Mouse (Mus musculus) limb, embryonic 13.5 days (tissue): Measurements from ENCODE around the gene Tmem230. TPM values are rescaled to one million over a fixed set of nuclear protein-coding genes. Genes with fewer than 3 reads are reported as not detected.
"Not testable (repeated sequence)": the region's sequence is repeated elsewhere in the genome, so short reads cannot be mapped to it uniquely, and the experiment has no call there.

ENCODE experiments used
- ATAC-seq: fragments of 200-750 bp; cut with Nextera tagmentation; 2 replicates; pipeline ENCODE4 v1.8.0; 2017; ENCODE audit warnings: low read depth, moderate number of reproducible peaks, moderate TSS enrichment; ENCODE audit not compliant: low FRiP score
- H3K27ac ChIP-seq: fragments of 300-500 bp; sonication (generic); 2 replicates; pipeline ENCODE4 v1.5.1; 2015; ENCODE audit warnings: inconsistent platforms, mild to moderate bottlenecking, moderate library complexity
- H3K27me3 ChIP-seq: fragments of 300-500 bp; sonication (generic); 2 replicates; pipeline ENCODE4 v1.6.1; 2015; ENCODE audit warnings: mild to moderate bottlenecking, inconsistent platforms
- H3K36me3 ChIP-seq: fragments of 300-500 bp; sonication (generic); 2 replicates; pipeline ENCODE4 v1.6.1; 2015; ENCODE audit warnings: inconsistent platforms, mild to moderate bottlenecking, moderate library complexity
- H3K4me1 ChIP-seq: fragments of 300-500 bp; sonication (generic); 2 replicates; pipeline ENCODE4 v1.6.1; 2015; ENCODE audit warnings: inconsistent platforms
- H3K4me2 ChIP-seq: fragments of 300-500 bp; sonication (generic); replicated peaks from 2 replicates; pipeline ENCODE4 v1.6.1; 2015; ENCODE audit warnings: inconsistent platforms, mild to moderate bottlenecking, moderate library complexity
- H3K4me3 ChIP-seq: fragments of 300-500 bp; sonication (generic); 2 replicates; pipeline ENCODE4 v1.5.1; 2015; ENCODE audit warnings: moderate library complexity, mild to moderate bottlenecking, inconsistent platforms
- H3K9ac ChIP-seq: fragments of 300-500 bp; sonication (generic); 2 replicates; pipeline ENCODE4 v1.6.1; 2015; ENCODE audit warnings: mild to moderate bottlenecking, inconsistent platforms
- H3K9me3 ChIP-seq: fragments of 300-500 bp; sonication (generic); 2 replicates; pipeline ENCODE4 v1.6.1; 2016; ENCODE audit warnings: inconsistent platforms
- WGBS: fragments of 180-500 bp; shearing (Covaris S2); methylation state at CpG from one replicate; pipeline ENCODE4 v1.1.7; 2015; 5-methylcytosine and 5-hydroxymethylcytosine counted together
- polyA plus RNA-seq: library from polyadenylated mRNA; unstranded; fragments of >200 nt; fragmentation: Nextera tagmentation; extraction: Ambion mirVana; gene quantifications from 2 replicates; pipeline ENCODE4 v1.2.1, GENCODE M21; 2015

The Tmem230 gene
- polyA plus RNA-seq, 1 experiment from 2014 or later, result 59.5 TPM

DNA sequence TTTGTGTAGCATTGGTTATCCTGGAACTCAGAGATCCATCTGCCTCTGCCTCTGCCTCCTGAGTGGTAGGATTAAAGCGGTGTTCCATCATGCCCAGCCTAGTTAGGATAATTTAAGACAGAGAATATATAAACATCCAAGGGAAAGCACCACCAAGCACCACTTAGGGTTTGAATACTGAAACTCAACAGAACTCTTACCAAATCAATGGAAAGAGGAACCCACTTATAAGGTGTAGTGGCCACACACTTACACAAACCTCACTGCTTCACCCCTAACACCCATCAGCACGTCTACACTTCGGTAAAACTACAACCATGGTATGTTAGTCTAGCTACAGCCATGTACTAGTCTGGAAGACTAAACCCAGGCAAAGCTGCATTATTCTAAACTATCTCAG, 4.2 kb downstream of the Tmem230 start:
- no peak overlapping the region for H3K27ac ChIP-seq
- 96% methylated on average over 3 of the region's 3 CpGs for WGBS
- no peaks in the 10 kb centered on the region for H3K27me3 ChIP-seq
- H3K9ac ChIP-seq, result no peak overlapping the region
- H3K4me3 ChIP-seq, result no peak overlapping the region
- no peaks in the 10 kb centered on the region for H3K9me3 ChIP-seq
- H3K4me1 ChIP-seq, result peaks cover 12% of the 10 kb centered on the region
- ATAC-seq, result no peak
- H3K36me3 ChIP-seq, result peaks cover 28% of the 10 kb centered on the region
- H3K4me2 ChIP-seq, result no peak overlapping the region

GRCm38 (mm10) chr2:132240457-132240856, 7.2 kb downstream of the Tmem230 start:
- not testable (repeated sequence) for H3K9me3 ChIP-seq, H3K4me2 ChIP-seq, ATAC-seq, H3K9ac ChIP-seq, H3K27me3 ChIP-seq, H3K4me1 ChIP-seq, H3K27ac ChIP-seq, H3K4me3 ChIP-seq
- H3K36me3 ChIP-seq, result peaks cover 25% of the 10 kb centered on the region; the same call in 1 of the 2 replicates
- 28% methylated on average over 10 of the region's 10 CpGs for WGBS

GRCm38 (mm10) chr2:132239434-132239833, 8.2 kb downstream of the Tmem230 start:
- H3K27me3 ChIP-seq, H3K4me3 ChIP-seq, H3K9ac ChIP-seq, H3K27ac ChIP-seq, H3K9me3 ChIP-seq, ATAC-seq, H3K4me2 ChIP-seq, H3K4me1 ChIP-seq: not testable (repeated sequence)
- 81% methylated on average over 3 of the region's 3 CpGs for WGBS
- peaks cover 21% of the 10 kb centered on the region; the same call in 1 of the 2 replicates for H3K36me3 ChIP-seq

GRCm38 (mm10) chr2:132235975-132236374, 11.6 kb downstream of the Tmem230 start:
- H3K27ac ChIP-seq, result no peak overlapping the region
- no peak for ATAC-seq
- H3K4me1 ChIP-seq, result no peaks in the 10 kb centered on the region
- H3K4me3 ChIP-seq, result no peak overlapping the region
- no peak overlapping the region for H3K4me2 ChIP-seq
- H3K9me3 ChIP-seq, result no peaks in the 10 kb centered on the region
- no peaks in the 10 kb centered on the region for H3K27me3 ChIP-seq
- 74% methylated on average over 7 of the region's 7 CpGs for WGBS
- H3K36me3 ChIP-seq, result no peaks in the 10 kb centered on the region
- no peak overlapping the region for H3K9ac ChIP-seq

DNA sequence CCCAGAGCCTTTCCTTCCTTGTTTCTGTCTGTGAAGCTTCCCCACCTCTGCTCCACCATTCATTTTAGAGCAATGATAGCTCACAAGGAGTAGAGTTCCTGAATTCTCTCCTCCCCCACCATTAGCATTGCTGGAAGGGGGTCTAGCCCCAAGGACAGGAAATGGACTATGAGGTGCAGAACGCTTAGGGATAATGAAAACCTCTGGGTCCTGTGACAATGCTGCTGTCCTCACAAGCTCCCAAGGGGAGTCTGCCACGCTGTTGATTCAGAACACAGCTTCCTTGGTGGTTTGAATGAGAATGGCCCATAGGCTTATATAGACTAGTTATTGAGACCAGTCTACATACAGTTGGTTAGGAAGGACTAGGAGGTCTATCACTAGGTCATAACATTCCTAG, 12.3 kb downstream of the Tmem230 start:
- H3K27me3 ChIP-seq, result no peaks in the 10 kb centered on the region
- no peaks in the 10 kb centered on the region for H3K36me3 ChIP-seq
- no peak overlapping the region for H3K4me3 ChIP-seq
- no peak overlapping the region for H3K9ac ChIP-seq
- no peak overlapping the region for H3K27ac ChIP-seq
- H3K9me3 ChIP-seq, result no peaks in the 10 kb centered on the region
- 35% methylated on average over 2 of the region's 2 CpGs for WGBS
- H3K4me2 ChIP-seq, result no peak overlapping the region
- no peak for ATAC-seq
- no peaks in the 10 kb centered on the region for H3K4me1 ChIP-seq

DNA sequence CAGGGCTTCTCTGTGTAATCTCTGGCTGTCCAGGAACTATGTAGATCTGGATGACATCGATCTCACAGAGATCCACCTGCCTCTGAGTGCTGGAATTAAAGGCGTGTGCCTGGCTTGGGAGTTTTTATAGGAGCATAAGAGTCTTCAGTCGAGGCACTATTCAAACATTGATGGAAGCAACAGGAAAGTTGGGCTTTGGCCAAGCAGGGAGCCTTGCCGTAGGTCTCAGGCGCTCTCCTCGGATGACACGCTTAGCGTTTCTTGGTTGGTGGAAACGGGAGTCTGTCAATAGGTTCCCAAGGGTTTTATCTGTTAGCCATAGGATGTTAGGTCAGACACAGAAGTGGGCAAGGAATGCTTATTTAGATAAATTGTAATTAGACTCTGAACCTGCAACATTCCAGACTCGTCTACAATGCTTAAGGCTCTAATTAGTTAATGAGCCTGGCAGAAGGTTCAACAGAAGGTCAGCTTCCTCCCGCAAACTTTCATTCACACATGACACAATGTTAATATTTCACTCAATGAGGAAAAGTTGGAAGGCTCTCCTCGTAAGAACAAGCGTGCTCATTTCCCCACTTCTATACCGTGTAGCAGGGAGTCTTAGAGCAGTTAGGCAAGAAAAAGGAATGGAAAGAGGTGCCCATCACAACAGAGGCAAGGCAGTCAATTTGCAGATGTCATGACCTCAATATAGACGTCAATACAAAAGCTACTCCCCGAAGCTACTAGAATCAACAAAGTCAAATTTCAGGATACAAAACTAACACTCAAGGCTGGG, 13.4 kb downstream of the Tmem230 start:
- no peaks in the 10 kb centered on the region for H3K27me3 ChIP-seq
- WGBS, result 63% methylated on average over 16 of the region's 16 CpGs
- no peak overlapping the region for H3K4me3 ChIP-seq
- H3K9me3 ChIP-seq, result no peaks in the 10 kb centered on the region
- H3K27ac ChIP-seq, result no peak overlapping the region
- no peak overlapping the region for H3K9ac ChIP-seq
- no peaks in the 10 kb centered on the region for H3K4me1 ChIP-seq
- ATAC-seq, result no peak
- no peaks in the 10 kb centered on the region for H3K36me3 ChIP-seq
- H3K4me2 ChIP-seq, result no peak overlapping the region

GRCm38 (mm10) chr2:132232413-132232945, 15.1 kb downstream of the Tmem230 start:
- H3K4me1 ChIP-seq, result no peaks in the 10 kb centered on the region
- 85% methylated on average over 3 of the region's 3 CpGs for WGBS
- no peaks in the 10 kb centered on the region for H3K9me3 ChIP-seq
- no peak overlapping the region for H3K27ac ChIP-seq
- H3K9ac ChIP-seq, result no peak overlapping the region
- no peak overlapping the region for H3K4me2 ChIP-seq
- H3K27me3 ChIP-seq, result no peaks in the 10 kb centered on the region
- no peak overlapping the region for H3K4me3 ChIP-seq
- no peak for ATAC-seq
- no peaks in the 10 kb centered on the region for H3K36me3 ChIP-seq

DNA sequence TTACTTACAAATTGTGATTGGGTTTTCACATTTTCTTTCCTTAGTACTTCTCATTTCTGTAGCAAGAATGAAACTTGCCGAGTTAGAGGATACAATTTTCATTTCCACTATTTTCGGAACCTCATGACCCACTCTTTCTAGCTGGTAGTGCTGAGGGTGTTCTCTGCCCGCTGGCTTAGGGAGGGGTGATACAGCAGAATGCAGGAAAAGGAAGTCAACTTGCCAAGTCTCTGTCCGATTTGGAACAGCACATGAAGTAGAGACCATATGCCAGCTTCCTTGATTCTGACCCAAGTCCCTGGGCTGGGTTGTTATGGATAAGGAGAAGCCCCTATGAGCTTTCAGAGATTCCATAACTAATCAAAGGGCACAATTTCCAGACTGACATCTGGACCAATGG, 23.2 kb downstream of the Tmem230 start:
- no peak for ATAC-seq
- Histone ChIP-seq H3K27ac (no peak overlapping the region), H3K4me1 (no peaks in the 10 kb centered on the region), H3K4me2 (no peak overlapping the region), H3K9me3 (no peaks in the 10 kb centered on the region), H3K9ac (no peak overlapping the region), H3K27me3 (no peaks in the 10 kb centered on the region), H3K4me3 (no peak overlapping the region), H3K36me3 (no peaks in the 10 kb centered on the region)
- 90% methylated on average over 4 of the region's 4 CpGs for WGBS

DNA sequence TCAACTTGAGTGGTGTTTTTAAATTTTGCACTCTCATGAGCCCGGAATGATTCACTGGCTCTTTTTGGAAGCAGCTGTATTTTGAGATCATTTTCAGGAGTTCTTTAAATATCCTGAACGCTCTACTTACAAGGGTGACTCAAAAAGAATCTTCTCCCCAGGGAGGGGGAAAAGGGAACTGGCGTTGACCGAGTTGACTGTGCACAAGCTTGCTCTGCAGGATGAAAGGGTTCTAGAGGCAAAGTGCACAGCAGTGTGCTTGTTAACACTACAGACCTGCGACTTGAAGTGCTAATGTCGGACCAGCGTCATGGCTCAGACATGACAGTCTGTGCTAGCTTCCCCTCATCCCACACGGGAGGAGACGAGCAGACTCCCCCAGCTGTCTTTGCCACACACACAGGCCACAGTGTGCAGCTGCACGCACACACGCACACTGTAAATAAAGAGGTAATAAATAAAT, 26.0 kb downstream of the Tmem230 start:
- no peaks in the 10 kb centered on the region for H3K36me3 ChIP-seq
- no peaks in the 10 kb centered on the region for H3K27me3 ChIP-seq
- no peak overlapping the region for H3K27ac ChIP-seq
- WGBS, result 54% methylated on average over 11 of the region's 11 CpGs
- no peaks in the 10 kb centered on the region for H3K4me1 ChIP-seq
- H3K4me3 ChIP-seq, result no peak overlapping the region
- H3K9me3 ChIP-seq, result no peaks in the 10 kb centered on the region
- no peak for ATAC-seq
- no peak overlapping the region for H3K4me2 ChIP-seq
- H3K9ac ChIP-seq, result no peak overlapping the region

GRCm38 (mm10) chr2:132211995-132212656, 35.5 kb downstream of the Tmem230 start:
- Histone ChIP-seq H3K4me3 (no peak overlapping the region), H3K4me2 (no peak overlapping the region), H3K27me3 (no peaks in the 10 kb centered on the region), H3K9me3 (no peaks in the 10 kb centered on the region), H3K36me3 (no peaks in the 10 kb centered on the region), H3K9ac (no peak overlapping the region), H3K27ac (no peak overlapping the region), H3K4me1 (no peaks in the 10 kb centered on the region)
- ATAC-seq, result no peak
- WGBS, result 87% methylated on average over 5 of the region's 5 CpGs

GRCm38 (mm10) chr2:132210806-132211312, 36.7 kb downstream of the Tmem230 start:
- Histone ChIP-seq H3K27me3 (no peaks in the 10 kb centered on the region), H3K4me1 (no peaks in the 10 kb centered on the region), H3K36me3 (no peaks in the 10 kb centered on the region), H3K9me3 (no peaks in the 10 kb centered on the region), H3K9ac (no peak overlapping the region), H3K4me2 (no peak overlapping the region), H3K27ac (no peak overlapping the region), H3K4me3 (no peak overlapping the region)
- ATAC-seq, result no peak
- 87% methylated on average over 9 of the region's 9 CpGs for WGBS

GRCm38 (mm10) chr2:132208246-132208881, 39.2 kb downstream of the Tmem230 start:
- ATAC-seq, result no peak
- H3K36me3 ChIP-seq, result no peaks in the 10 kb centered on the region
- no peaks in the 10 kb centered on the region for H3K27me3 ChIP-seq
- no peaks in the 10 kb centered on the region for H3K9me3 ChIP-seq
- H3K9ac ChIP-seq, result no peak overlapping the region
- H3K4me3 ChIP-seq, result no peak overlapping the region
- WGBS, result 86% methylated on average over 8 of the region's 8 CpGs
- no peaks in the 10 kb centered on the region for H3K4me1 ChIP-seq
- H3K4me2 ChIP-seq, result no peak overlapping the region
- H3K27ac ChIP-seq, result no peak overlapping the region
